Mouse (Mus musculus) kidney, adult 11 months (tissue): Measurements from ENCODE around the gene Dlg5.

Experiments used
- DNase-seq: peaks from one replicate; pipeline ENCODE4 v3.0.0; 2022

Dlg5 gene

GRCm38 (mm10) chr14:24245177-24246081, at the start of gene Dlg5:
Dlg5 (minus strand) TSS chr14:24245920.
- DNase-seq: peak; percentile 64

- no peak for DNase-seq
These were observed 47.9 kb upstream of the Dlg5 start for GRCm38 (mm10) chr14:24293631-24294030.

- no peak for DNase-seq
These were observed 47.2 kb upstream of the Dlg5 start, which contains the start of gene E330034G19Rik for GRCm38 (mm10) chr14:24292914-24293313. E330034G19Rik (plus strand) TSS chr14:24293214.

GRCm38 (mm10) chr14:24290726-24291125, 45.0 kb upstream of the Dlg5 start:
- no peak for DNase-seq

GRCm38 (mm10) chr14:24286136-24286535, 40.4 kb upstream of the Dlg5 start:
- no peak for DNase-seq

GRCm38 (mm10) chr14:24282276-24282675, 36.6 kb upstream of the Dlg5 start:
- no peak for DNase-seq

- DNase-seq: no peak
These were observed 35.6 kb upstream of the Dlg5 start for GRCm38 (mm10) chr14:24281278-24281677.

GRCm38 (mm10) chr14:24275534-24275933, 29.8 kb upstream of the Dlg5 start:
- no peak for DNase-seq

- DNase-seq: no peak
These were observed 27.9 kb upstream of the Dlg5 start for GRCm38 (mm10) chr14:24273575-24273974.

- DNase-seq: no peak
These were observed 23.9 kb upstream of the Dlg5 start for GRCm38 (mm10) chr14:24269571-24269970.

GRCm38 (mm10) chr14:24262915-24263314, 17.2 kb upstream of the Dlg5 start:
- DNase-seq: no peak

GRCm38 (mm10) chr14:24262382-24262781, 16.7 kb upstream of the Dlg5 start:
- DNase-seq: no peak

GRCm38 (mm10) chr14:24260391-24260790, 14.7 kb upstream of the Dlg5 start:
- DNase-seq: no peak

- no peak for DNase-seq
These were observed 10.2 kb upstream of the Dlg5 start for GRCm38 (mm10) chr14:24255956-24256355.

GRCm38 (mm10) chr14:24253611-24254202, 8.0 kb upstream of the Dlg5 start:
- peak; percentile 73 for DNase-seq

GRCm38 (mm10) chr14:24251326-24251725, 5.6 kb upstream of the Dlg5 start:
- DNase-seq: no peak

GRCm38 (mm10) chr14:24249926-24250325, 4.2 kb upstream of the Dlg5 start:
- DNase-seq: no peak

GRCm38 (mm10) chr14:24244330-24245176, 1.2 kb downstream of the Dlg5 start:
- peak; percentile 86 for DNase-seq

GRCm38 (mm10) chr14:24242016-24242415, 3.7 kb downstream of the Dlg5 start:
- DNase-seq: no peak

GRCm38 (mm10) chr14:24240831-24241230, 4.9 kb downstream of the Dlg5 start:
- peak; percentile 57 for DNase-seq

- DNase-seq: no peak
These were observed 6.1 kb downstream of the Dlg5 start for GRCm38 (mm10) chr14:24239651-24240050.

- DNase-seq: no peak
These were observed 9.8 kb downstream of the Dlg5 start for GRCm38 (mm10) chr14:24235954-24236353.

- peak; percentile 91 for DNase-seq
These were observed 11.3 kb downstream of the Dlg5 start for GRCm38 (mm10) chr14:24234411-24234810.
